Mouse (Mus musculus) thymus, adult 2 months (tissue): ENCODE data around the gene Rab35. TPM values are rescaled to one million over a fixed set of nuclear protein-coding genes. Genes with fewer than 3 reads are reported as not detected.

Experiments
- DNase-seq: peaks from one replicate; pipeline ENCODE4 v3.0.0; 2021
- H3K27ac ChIP-seq: fragments of 200-500 bp; 2 replicates; pipeline ENCODE4 v1.5.1; 2012; ENCODE audit warnings: low read length, control low read depth; ENCODE audit not compliant: control insufficient read depth, insufficient read depth
- H3K27me3 ChIP-seq: fragments of 200-500 bp; 2 replicates; pipeline ENCODE4 v1.6.1; 2012; ENCODE audit warnings: mild to moderate bottlenecking, low read length, moderate library complexity, mixed read lengths; ENCODE audit not compliant: control insufficient read depth, insufficient read depth
- H3K36me3 ChIP-seq: fragments of 200-500 bp; 2 replicates; pipeline ENCODE4 v1.6.1; 2012; ENCODE audit warnings: mild to moderate bottlenecking, low read length, moderate library complexity; ENCODE audit not compliant: control insufficient read depth, insufficient read depth
- H3K4me1 ChIP-seq: fragments of 200-500 bp; replicated peaks from 2 replicates; pipeline ENCODE4 v1.6.1; 2012; ENCODE audit warnings: low read length; ENCODE audit not compliant: control insufficient read depth, insufficient read depth
- H3K4me3 ChIP-seq: fragments of 200-500 bp; 2 replicates; pipeline ENCODE4 v1.5.1; 2012; ENCODE audit warnings: mild to moderate bottlenecking, low read length, control low read depth, moderate library complexity; ENCODE audit not compliant: control insufficient read depth, insufficient read depth
- CTCF ChIP-seq: fragments of 200-500 bp; IDR thresholded peaks from 2 replicates; pipeline ENCODE4 v1.5.1; 2012; ENCODE audit warnings: mild to moderate bottlenecking, control low read depth, low read length, moderate library complexity, borderline replicate concordance; ENCODE audit not compliant: control insufficient read depth, poor library complexity, insufficient read depth; ENCODE audit errors: extremely low read depth
- POLR2A ChIP-seq: fragments of 200-500 bp; IDR thresholded peaks from 2 replicates; pipeline ENCODE4 v1.6.1; 2012; ENCODE audit warnings: mild to moderate bottlenecking, low read length, control low read depth, moderate library complexity; ENCODE audit not compliant: control insufficient read depth, poor library complexity, insufficient read depth; ENCODE audit errors: extremely low read depth
- WGBS: fragments of 180-500 bp; shearing (Covaris S2); methylation state at CpG from one replicate; pipeline ENCODE4 v1.1.7; 2018; 5-methylcytosine and 5-hydroxymethylcytosine counted together
- polyA plus RNA-seq: library from polyadenylated mRNA; depleted of rRNA; stranded (reverse); fragments of >200 nt; gene quantifications from 2 replicates; pipeline ENCODE4 v1.2.3, GENCODE M21; 2012; rRNA removed

Gene Rab35
- polyA plus RNA-seq, 1 experiment, result 129 TPM

- Histone ChIP-seq H3K4me3 (no peak overlapping the region), H3K27ac (no peak overlapping the region), H3K36me3 (no peaks in the 10 kb centered on the region), H3K27me3 (no peaks in the 10 kb centered on the region), H3K4me1 (peaks cover 13% of the 10 kb centered on the region)
- 66% methylated on average over 3 of the region's 3 CpGs for WGBS
- TF ChIP-seq CTCF, result no peak
- no peak for TF ChIP-seq POLR2A
- DNase-seq, result no peak
Measured at GRCm38 (mm10) chr5:115693271-115693670, 61.6 kb downstream of the Rab35 start.

GRCm38 (mm10) chr5:115695191-115695770 is 63.6 kb downstream of the Rab35 start:
- Histone ChIP-seq H3K4me3 (no peak overlapping the region), H3K27me3 (no peaks in the 10 kb centered on the region), H3K27ac (no peak overlapping the region), H3K4me1 (peaks cover 17% of the 10 kb centered on the region), H3K36me3 (no peaks in the 10 kb centered on the region)
- 60% methylated on average over 6 of the region's 6 CpGs for WGBS
- TF ChIP-seq CTCF, result no peak
- TF ChIP-seq POLR2A, result no peak
- no peak for DNase-seq

- WGBS, result 95% methylated on average over 5 of the region's 5 CpGs
- DNase-seq, result no peak
- Histone ChIP-seq H3K4me1 (peaks cover 17% of the 10 kb centered on the region), H3K27ac (no peak overlapping the region), H3K4me3 (no peak overlapping the region), H3K27me3 (no peaks in the 10 kb centered on the region), H3K36me3 (no peaks in the 10 kb centered on the region)
- no peak for TF ChIP-seq CTCF
- no peak for TF ChIP-seq POLR2A
Measured at GRCm38 (mm10) chr5:115696811-115697210, 65.1 kb downstream of the Rab35 start.

Other genes with a start within 250 kb of the Rab35 start
- 6.1 and 6.6 TPM in 2 replicates for gene Msi1, start 202.3 kb upstream of the Rab35 start, polyA plus RNA-seq
- 1.2 and 1.8 TPM in 2 replicates for gene Pla2g1b, start 165.6 kb upstream of the Rab35 start, polyA plus RNA-seq
- gene Sirt4, start 147.2 kb upstream of the Rab35 start, polyA plus RNA-seq, result 47.2 and 48.6 TPM in 2 replicates
- gene Pxn, start 125.2 kb upstream of the Rab35 start, polyA plus RNA-seq, result 161 and 172 TPM in 2 replicates
- 3,356 and 3,688 TPM in 2 replicates for gene Rplp0, start 72.4 kb upstream of the Rab35 start, polyA plus RNA-seq
- gene Gcn1l1, start 66.7 kb upstream of the Rab35 start, polyA plus RNA-seq, result 87.8 and 109 TPM in 2 replicates
- gene Bicdl1, start 99.7 kb downstream of the Rab35 start, polyA plus RNA-seq, result 143 and 152 TPM in 2 replicates
- 14.1 and 21.9 TPM in 2 replicates for gene Cit, start 213.4 kb downstream of the Rab35 start, polyA plus RNA-seq